Mouse (Mus musculus) stomach, postnatal 0 days (tissue): Measurements from ENCODE around the gene Rnf151. TPM values are rescaled to one million over a fixed set of nuclear protein-coding genes. Genes with fewer than 3 reads are reported as not detected.
A peak's percentile ranks its signal among the peaks of the same experiment; 100 is the strongest.

Experiments
- ATAC-seq: fragments of 200-750 bp; cut with Nextera tagmentation; 2 replicates; pipeline ENCODE4 v1.8.0; 2017; ENCODE audit not compliant: low FRiP score, low TSS enrichment
- DNase-seq: peaks from one replicate; pipeline ENCODE4 v3.0.0-alpha.2; 2016; ENCODE audit warnings: low spot score
- H3K27ac ChIP-seq: fragments of 300-500 bp; sonication (generic); replicated peaks from 2 replicates; pipeline ENCODE4 v1.5.1; 2014; ENCODE audit warnings: mild to moderate bottlenecking, control low read depth
- H3K27me3 ChIP-seq: fragments of 300-500 bp; sonication (generic); 2 replicates; pipeline ENCODE4 v1.6.1; 2014; ENCODE audit warnings: low read length; ENCODE audit not compliant: control insufficient read depth, insufficient read depth
- H3K36me3 ChIP-seq: fragments of 300-500 bp; sonication (generic); 2 replicates; pipeline ENCODE4 v1.6.1; 2014; ENCODE audit warnings: low read length, mixed read lengths; ENCODE audit not compliant: control insufficient read depth, insufficient read depth
- H3K4me1 ChIP-seq: fragments of 300-500 bp; sonication (generic); replicated peaks from 2 replicates; pipeline ENCODE4 v1.6.1; 2014; ENCODE audit warnings: antibody characterized with exemption; ENCODE audit not compliant: control insufficient read depth, insufficient read depth
- H3K4me2 ChIP-seq: fragments of 300-500 bp; sonication (generic); replicated peaks from 2 replicates; pipeline ENCODE4 v1.6.1; 2014; ENCODE audit warnings: low read depth, mild to moderate bottlenecking, control low read depth, moderate library complexity
- H3K4me3 ChIP-seq: fragments of 300-500 bp; sonication (generic); 2 replicates; pipeline ENCODE4 v1.5.1; 2014; ENCODE audit warnings: low read depth, low read length, control low read depth
- H3K9ac ChIP-seq: fragments of 300-500 bp; sonication (generic); 2 replicates; pipeline ENCODE4 v1.6.1; 2014; ENCODE audit warnings: mild to moderate bottlenecking, low read length, control low read depth, mixed read lengths
- H3K9me3 ChIP-seq: fragments of 300-500 bp; sonication (generic); 2 replicates; pipeline ENCODE4 v1.6.1; 2016; ENCODE audit warnings: low read length; ENCODE audit not compliant: control insufficient read depth
- CTCF ChIP-seq: IDR thresholded peaks from 2 replicates; pipeline ENCODE4 v1.5.1; 2016; ENCODE audit warnings: antibody characterized with exemption, low read depth, mild to moderate bottlenecking, moderate library complexity
- EP300 ChIP-seq: optimal IDR thresholded peaks from 2 replicates; pipeline ENCODE3; 2016; ENCODE audit warnings: antibody characterized with exemption
- WGBS: fragments of 180-500 bp; shearing (Covaris S2); extraction: QIAGEN DNeasy Blood & Tissue Kit; methylation state at CpG from one replicate; pipeline ENCODE4 v1.1.7; 2014; 5-methylcytosine and 5-hydroxymethylcytosine counted together
- polyA plus RNA-seq: library from polyadenylated mRNA; unstranded; fragments of >200 nt; fragmentation: Nextera tagmentation; extraction: Ambion mirVana; gene quantifications from 2 replicates; pipeline ENCODE4 v1.2.1, GENCODE M21; 2015

The Rnf151 gene
- polyA plus RNA-seq, 1 experiment from 2014 or later: 0.10 TPM

DNA sequence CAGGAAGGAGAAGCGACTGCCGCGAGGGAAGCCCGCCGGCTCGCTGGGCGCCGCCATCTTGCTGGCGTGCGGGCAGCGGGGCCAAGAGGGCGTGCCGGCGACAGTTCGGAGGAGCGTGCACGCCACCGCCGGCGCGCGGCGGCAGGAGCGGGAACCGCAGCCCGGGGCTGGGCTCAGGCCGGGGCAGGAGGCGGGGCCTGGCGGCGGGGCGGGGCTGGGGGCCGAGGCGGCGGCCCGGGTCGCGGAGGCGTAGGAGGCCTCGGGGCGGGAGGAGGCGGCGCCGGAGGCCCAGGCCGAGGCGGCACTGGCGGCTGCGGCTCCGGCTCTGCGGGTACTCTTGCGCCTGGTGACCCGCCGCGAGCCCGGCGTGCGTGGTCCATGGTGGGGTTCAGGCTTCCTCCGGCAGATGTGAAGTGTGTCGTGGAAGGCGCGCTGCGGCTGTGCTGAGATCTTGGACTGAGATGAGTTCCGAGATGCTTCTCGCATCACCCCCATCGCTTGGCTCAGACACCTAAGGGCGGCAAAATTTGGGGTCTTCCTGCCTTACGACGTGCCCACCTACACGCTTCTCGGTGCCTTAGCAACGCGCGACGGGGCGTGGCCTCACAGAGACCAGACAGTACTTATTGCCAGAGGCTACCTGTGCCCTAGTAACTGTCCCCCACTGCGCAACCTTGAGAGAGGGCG lies 21.7 kb downstream of the Rnf151 start, which contains the start of the genes Gfer and Noxo1:
Gene Gfer, minus strand, starts transcription at position 146 of the 687 bp plus-strand sequence.
Gene Noxo1, plus strand, starts transcription at position 224 of the 687 bp plus-strand sequence.
- peak within 1 kb of the TSS; percentile 80 for H3K4me3 ChIP-seq
- ATAC-seq (peak; percentile 89), DNase-seq (peak; percentile 95)
- H3K9me3 ChIP-seq: no peaks in the 10 kb centered on the region
- no peaks in the 10 kb centered on the region for H3K27me3 ChIP-seq
- H3K27ac ChIP-seq: peak within 1 kb of the TSS; percentile 81
- H3K36me3 ChIP-seq: peaks cover 3% of the 10 kb centered on the region; the same call in 1 of the 2 replicates
- under 1% methylated on average over 66 of the region's 76 CpGs for WGBS
- H3K4me2 ChIP-seq: peak within 1 kb of the TSS; percentile 86
- H3K9ac ChIP-seq: peak within 1 kb of the TSS; percentile 77
- peaks cover 5% of the 10 kb centered on the region; the same call in 1 of the 2 replicates for H3K4me1 ChIP-seq
- TF ChIP-seq CTCF: peak; percentile 44
- TF ChIP-seq EP300: no peak

DNA sequence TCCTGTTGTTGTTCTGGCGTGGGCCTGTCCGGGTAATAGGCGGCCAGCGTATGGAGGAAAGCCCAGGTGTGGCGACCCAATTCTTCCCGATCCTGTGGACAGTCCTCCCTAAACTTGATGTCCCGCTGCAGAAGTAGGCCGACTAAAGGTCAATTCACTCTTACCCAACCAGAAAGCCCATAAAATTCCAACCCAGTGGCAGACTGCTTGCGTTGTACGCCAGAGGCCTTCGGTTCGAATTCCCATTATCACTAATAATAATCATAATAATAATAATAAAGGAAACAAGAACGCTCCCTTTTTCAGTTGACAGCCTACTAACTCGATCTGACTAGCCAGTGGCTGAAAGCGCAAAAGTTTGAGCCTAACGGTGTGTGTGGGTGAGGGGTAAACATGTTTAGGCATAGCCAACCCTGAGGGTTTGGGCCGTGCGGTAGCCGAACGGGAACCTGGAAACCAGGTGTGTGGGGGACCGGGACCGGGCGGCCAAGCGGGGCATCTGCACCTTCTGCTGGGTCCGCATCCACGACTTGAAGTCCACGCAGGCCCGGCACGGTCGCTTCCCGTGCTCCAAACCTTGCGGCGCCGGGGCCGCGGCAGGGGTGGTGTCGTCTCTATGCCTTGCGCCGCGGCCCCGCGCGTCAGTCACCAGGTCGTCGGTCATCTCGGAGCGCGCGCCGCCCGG lies 22.4 kb downstream of the Rnf151 start:
- TF ChIP-seq EP300 (no peak), CTCF (no peak)
- Histone ChIP-seq H3K9me3 (no peaks in the 10 kb centered on the region), H3K4me1 (peaks cover 5% of the 10 kb centered on the region; the same call in 1 of the 2 replicates), H3K4me3 (peak overlapping the region; percentile 80), H3K27me3 (peaks cover 3% of the 10 kb centered on the region; the same call in 1 of the 2 replicates), H3K27ac (peak overlapping the region; percentile 81), H3K9ac (peak overlapping the region; percentile 77), H3K4me2 (peak overlapping the region; percentile 86), H3K36me3 (peaks cover 3% of the 10 kb centered on the region; the same call in 1 of the 2 replicates)
- 9% methylated on average over 40 of the region's 51 CpGs for WGBS
- ATAC-seq (peak; percentile 16), DNase-seq (no peak)

DNA sequence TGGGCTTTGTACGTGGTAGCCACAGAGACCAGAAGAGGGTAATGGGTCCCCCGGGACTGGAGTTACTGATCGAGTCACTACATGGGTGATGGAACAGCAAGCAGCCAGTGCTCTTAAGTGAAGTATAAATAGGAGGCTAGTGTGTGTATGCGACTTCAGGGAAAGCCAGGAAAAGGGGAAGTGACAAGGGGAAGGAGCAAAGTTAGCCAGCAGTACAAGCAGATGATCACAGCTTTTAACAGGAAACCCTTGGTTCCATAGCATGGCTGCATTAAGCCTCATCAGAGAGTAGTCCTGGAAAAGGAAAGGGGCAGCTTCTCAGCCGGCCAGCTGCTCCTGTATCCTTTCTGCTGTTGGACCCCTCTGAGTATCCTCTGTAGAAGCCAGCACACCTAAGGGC lies 25.5 kb downstream of the Rnf151 start:
- DNase-seq: no peak
- ATAC-seq: no peak
- WGBS: 86% methylated on average over 5 of the region's 5 CpGs
- peaks cover 6% of the 10 kb centered on the region for H3K27me3 ChIP-seq
- H3K9me3 ChIP-seq: no peaks in the 10 kb centered on the region
- TF ChIP-seq EP300 (no peak), CTCF (no peak)
- H3K9ac ChIP-seq: no peak overlapping the region
- H3K27ac ChIP-seq: no peak overlapping the region
- no peak overlapping the region for H3K4me2 ChIP-seq
- H3K4me1 ChIP-seq: peaks cover 12% of the 10 kb centered on the region
- no peaks in the 10 kb centered on the region for H3K36me3 ChIP-seq
- H3K4me3 ChIP-seq: no peak overlapping the region

DNA sequence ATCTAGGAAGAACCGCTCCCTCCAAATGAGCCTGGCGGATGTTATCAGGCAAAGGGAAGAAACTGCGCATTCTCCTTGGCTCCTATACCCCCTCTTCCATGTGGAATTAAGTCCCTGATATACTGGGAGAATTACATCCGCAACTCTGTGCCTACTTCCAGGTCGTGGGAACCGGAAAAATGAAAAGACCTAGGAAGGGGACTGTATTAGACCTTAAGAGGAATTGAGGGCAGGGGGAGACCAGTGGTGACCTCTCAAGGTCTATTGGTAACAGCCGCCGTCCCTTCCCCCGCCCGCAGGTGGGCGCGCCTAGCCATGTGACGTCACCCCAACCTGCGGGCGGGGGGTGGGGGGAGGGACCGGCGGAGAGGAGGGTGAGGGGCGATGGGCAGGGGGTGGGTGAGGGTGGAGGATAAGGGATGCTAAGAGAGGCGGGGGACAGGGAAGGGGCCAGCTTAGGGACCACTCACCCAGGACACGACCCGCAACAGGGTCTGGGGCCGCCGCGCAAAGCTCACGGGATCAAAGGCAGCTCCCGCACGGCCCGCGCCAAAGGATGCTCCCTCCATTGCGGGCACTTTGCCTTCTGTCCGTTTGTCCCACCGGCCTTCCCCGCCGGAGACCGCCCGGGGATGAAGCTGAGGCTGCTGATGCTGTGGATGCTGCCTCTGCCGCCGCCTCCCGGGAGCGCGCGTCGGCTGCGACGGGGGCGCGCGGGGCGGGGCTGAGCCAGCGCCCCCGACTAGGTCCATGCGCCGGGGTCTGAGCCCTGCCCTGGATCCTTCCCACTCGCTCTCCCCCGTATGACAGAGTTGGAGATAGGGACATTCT lies 28.4 kb downstream of the Rnf151 start, which contains the start of gene Syngr3:
Gene Syngr3, minus strand, starts transcription at position 705 of the 831 bp plus-strand sequence.
- no peaks in the 10 kb centered on the region for H3K9me3 ChIP-seq
- H3K4me1 ChIP-seq: peaks cover 8% of the 10 kb centered on the region
- H3K36me3 ChIP-seq: no peaks in the 10 kb centered on the region
- ATAC-seq (no peak), DNase-seq (no peak)
- WGBS: 2% methylated on average over 45 of the region's 55 CpGs
- TF ChIP-seq CTCF: no peak
- TF ChIP-seq EP300: no peak
- H3K9ac ChIP-seq: peak within 1 kb of the TSS; percentile 55
- peak within 1 kb of the TSS; percentile 35 for H3K4me3 ChIP-seq
- H3K4me2 ChIP-seq: peak within 1 kb of the TSS; percentile 67
- peaks cover 6% of the 10 kb centered on the region for H3K27me3 ChIP-seq
- H3K27ac ChIP-seq: no peak within 1 kb of the TSS

DNA sequence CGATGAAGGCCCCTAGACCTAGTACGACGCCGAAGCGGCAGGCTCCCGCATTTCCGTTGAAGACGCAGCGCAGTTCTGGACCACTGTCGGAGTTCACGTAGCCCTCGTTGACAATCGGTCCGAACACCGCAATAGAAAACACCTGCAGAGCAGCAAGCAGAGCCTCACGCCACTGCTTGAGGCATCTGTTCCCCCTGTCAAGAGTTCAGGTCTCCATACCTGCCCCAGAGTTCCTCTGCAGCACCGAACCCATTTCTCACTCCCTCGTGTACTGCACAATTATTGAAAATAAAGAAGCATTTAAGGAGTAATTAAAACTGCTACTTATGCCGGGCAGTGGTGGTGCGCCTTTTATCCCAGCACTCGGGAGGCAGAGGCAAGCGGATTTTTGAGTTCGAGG lies 30.3 kb downstream of the Rnf151 start:
- no peak for DNase-seq
- Histone ChIP-seq H3K27ac (no peak overlapping the region), H3K9ac (peak overlapping the region; percentile 27; the same call in 1 of the 2 replicates), H3K27me3 (peaks cover 6% of the 10 kb centered on the region), H3K4me2 (peak overlapping the region; percentile 56), H3K4me1 (peaks cover 8% of the 10 kb centered on the region), H3K36me3 (no peaks in the 10 kb centered on the region), H3K9me3 (no peaks in the 10 kb centered on the region), H3K4me3 (peak overlapping the region; percentile 34)
- WGBS: 24% methylated on average over 23 of the region's 23 CpGs
- no peak for TF ChIP-seq CTCF
- TF ChIP-seq EP300: no peak
- ATAC-seq: no peak
